Mouse (Mus musculus) cerebellum, postnatal 36 days (tissue): Measurements from ENCODE around the gene Rab5a.

Source experiments
- DNase-seq, 2 experiments: peaks; one replicate each; pipeline ENCODE4 v3.0.0; 2021 to 2022; ENCODE audit warnings: mixed read lengths in 2 of 2

Rab5a gene

GRCm38 (mm10) chr17:53543591-53544324, 64.7 kb downstream of the Rab5a start:
- DNase-seq: peak in 1 of 2 experiments; percentile 4

GRCm38 (mm10) chr17:53551306-53552299, 72.6 kb downstream of the Rab5a start:
- DNase-seq: no peak

DNA sequence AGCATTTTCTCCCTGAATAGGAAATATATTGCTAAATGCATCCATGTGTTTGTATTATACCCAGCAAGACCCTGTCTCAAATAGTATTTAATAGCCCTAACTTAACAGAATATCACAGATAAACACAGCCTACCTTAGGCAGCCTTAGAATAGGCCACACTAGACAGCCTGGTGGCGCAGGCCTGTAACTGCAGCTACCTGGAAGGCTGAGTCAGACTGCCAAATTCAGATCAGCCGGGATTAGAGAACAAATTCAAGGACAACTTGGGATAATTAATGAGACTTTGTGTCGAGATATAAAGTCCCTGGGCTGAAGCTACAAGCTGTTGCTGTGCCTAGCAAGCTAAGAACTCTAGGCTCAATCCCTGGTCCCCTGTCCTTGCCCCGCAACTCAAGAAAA, 75.1 kb downstream of the Rab5a start:
- no peak for DNase-seq

GRCm38 (mm10) chr17:53554813-53555212, 75.8 kb downstream of the Rab5a start:
- no peak for DNase-seq
